9 mouse cellular contexts compared by ENCODE assay signal in genomic region chr6:135048956-135049355, GRCm38 (mm10). TPM values are rescaled to one million over a fixed set of nuclear protein-coding genes. Genes with fewer than 3 reads are reported as not detected.
A peak's percentile ranks its signal among the peaks of the same experiment; 100 is the strongest.
DNase-seq lines count a peak whose midpoint lies in the region; TF ChIP-seq lines count a peak whose summit lies in the region.
"Had no signal": no experiment of that assay in that cellular context is flagged by ENCODE, and none has a peak within 500 bp of the region (broad histone marks: within the 10 kb centered on the region; RNA-seq: fewer than 3 reads in every experiment).

No protein-coding gene starts in this region.

- no peak for TF ChIP-seq CTCF in kidney, adult 2 months (conservative IDR thresholded peaks at IDR 0.05; ENCODE audit: insufficient read depth, insufficient read length, low read depth, low read length)

- 40% methylated on average over 16 of the region's 16 CpGs for WGBS in kidney, adult 2 months

- no peak overlapping the region for H3K4me3 ChIP-seq in kidney, adult 2 months (ENCODE audit: insufficient read depth, low read depth, low read length)
- H3K4me3 ChIP-seq: liver, embryonic 13.5 days had no signal

- H3K4me1 ChIP-seq in kidney, adult 2 months (ENCODE audit: control insufficient read depth, insufficient read depth, low read length): peaks cover 6% of the 10 kb centered on the region; the same call in 1 of the 2 replicates

- peak; percentile 14 for DNase-seq in kidney, adult 2 months
- no peak for DNase-seq in kidney, adult 11 months
- DNase-seq in cerebellum, postnatal 25 days: peak; percentile 67 to 77
- peak; percentile 19 to 61 for DNase-seq in kidney, postnatal 25 days
- DNase-seq in lung, postnatal 25 days (ENCODE audit: low spot score): peak; percentile 79
- DNase-seq in liver: no peak
- no peak for DNase-seq in urinary bladder, postnatal 4 days (ENCODE audit: low spot score in 2 of 2)
- no peak for DNase-seq in natural killer cell, adult 2 months (ENCODE audit: low spot score in 2 of 2)
- DNase-seq: liver, embryonic 13.5 days had no signal

- no peak overlapping the region for H3K27ac ChIP-seq in kidney, adult 2 months (ENCODE audit: insufficient read depth, low read depth, low read length)
- H3K27ac ChIP-seq: liver, embryonic 13.5 days had no signal

- TF ChIP-seq POLR2A in kidney, adult 2 months (IDR thresholded peaks at IDR 0.05; ENCODE audit: low read depth, low read length): no peak

- H3K36me3 ChIP-seq in kidney, adult 2 months (ENCODE audit: control insufficient read depth, insufficient read depth, low read length): no peaks in the 10 kb centered on the region
- H3K36me3 ChIP-seq: liver, embryonic 13.5 days had no signal

- no peaks in the 10 kb centered on the region for H3K27me3 ChIP-seq in kidney, adult 2 months (replicated peaks; ENCODE audit: control insufficient read depth, insufficient read depth, low read length)
- H3K27me3 ChIP-seq: liver, embryonic 13.5 days had no signal

RNA-seq across cellular contexts. Expression of gene Gprc5a, which starts 16.5 kb away (rescaled TPM):
- polyA plus RNA-seq in kidney, adult 2 months (2012; rRNA removed): 3.3 and 4.3 TPM in 2 replicates

RNA-seq across cellular contexts. Expression of gene Ddx47, which starts 37.5 kb away (rescaled TPM):
- 38.6 and 44.0 TPM in 2 replicates for polyA plus RNA-seq in kidney, adult 2 months (2012; rRNA removed)

Comparison
In these comparisons a context has a peak if more than half of its experiments do, and no peak if none do; other contexts are left out.
1. DNase-seq: peak in kidney, adult 2 months (single experiment), cerebellum, postnatal 25 days (2 of 2), kidney, postnatal 25 days (2 of 2) and lung, postnatal 25 days (single experiment); none in kidney, adult 11 months (single experiment), liver (single experiment), urinary bladder, postnatal 4 days (0 of 2) and natural killer cell, adult 2 months (0 of 2).